ENCODE assay signal across 10 mouse cellular contexts in the genomic region with DNA sequence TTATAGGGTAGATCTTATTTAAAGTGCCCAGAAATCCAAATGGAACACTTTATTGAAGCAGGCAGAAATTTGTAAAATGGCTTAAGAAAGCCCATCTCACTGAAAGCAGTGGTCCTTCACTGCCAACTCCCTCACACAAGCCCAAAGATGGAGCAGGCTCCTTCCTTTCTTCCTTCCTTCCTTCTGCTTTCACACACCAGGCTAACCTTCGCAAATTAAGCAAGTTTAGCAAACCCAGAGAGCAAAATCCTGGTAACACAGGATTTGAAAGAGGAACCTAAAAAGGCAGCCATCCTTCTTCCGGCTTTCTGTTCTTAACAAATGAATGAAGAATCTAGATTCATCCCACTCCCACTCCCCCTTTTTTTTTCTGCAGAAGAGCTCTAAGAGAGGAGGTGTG.
DNase-seq lines count a peak whose midpoint lies in the region; ATAC-seq and TF ChIP-seq lines count a peak whose summit lies in the region.
"Had no signal": no experiment of that assay in that cellular context is flagged by ENCODE, and none has a peak within 500 bp of the region (broad histone marks: within the 10 kb centered on the region; RNA-seq: fewer than 3 reads in every experiment).

No protein-coding gene starts in this region.

- peaks cover 34% of the 10 kb centered on the region for H3K27me3 ChIP-seq in forebrain, embryonic 12.5 days
- H3K27me3 ChIP-seq in forebrain, embryonic 11.5 days (ENCODE audit: control insufficient read depth, insufficient read depth, low read length) = peaks cover 20% of the 10 kb centered on the region
- H3K27me3 ChIP-seq in liver, adult 2 months (ENCODE audit: control insufficient read depth, insufficient read depth, low read length) = peaks cover 13% of the 10 kb centered on the region; the same call in 1 of the 2 replicates
- H3K27me3 ChIP-seq in limb, embryonic 13.5 days = peaks cover 23% of the 10 kb centered on the region

- H3K9me3 ChIP-seq in forebrain, embryonic 12.5 days = no peaks in the 10 kb centered on the region
- no peaks in the 10 kb centered on the region for H3K9me3 ChIP-seq in forebrain, embryonic 11.5 days (ENCODE audit: control insufficient read depth, low read length)
- no peaks in the 10 kb centered on the region for H3K9me3 ChIP-seq in limb, embryonic 13.5 days

- peak overlapping the region; percentile 92 for H3K4me2 ChIP-seq in forebrain, embryonic 12.5 days
- H3K4me2 ChIP-seq in forebrain, embryonic 11.5 days (ENCODE audit: low read depth, low read length, severe bottlenecking) = no peak overlapping the region
- peak overlapping the region; percentile 85 for H3K4me2 ChIP-seq in limb, embryonic 13.5 days (replicated peaks)

- no peak for TF ChIP-seq POLR2A in liver, adult 2 months (IDR thresholded peaks at IDR 0.05; ENCODE audit: extremely low read depth, insufficient read depth, low read length)
- no peak for TF ChIP-seq POLR2A in olfactory bulb, adult 2 months (IDR thresholded peaks at IDR 0.05; ENCODE audit: insufficient read depth, low read depth, low read length)

- no peak overlapping the region for H3K27ac ChIP-seq in forebrain, embryonic 12.5 days
- no peak overlapping the region for H3K27ac ChIP-seq in forebrain, embryonic 11.5 days (ENCODE audit: low read depth, low read length)
- no peak overlapping the region for H3K27ac ChIP-seq in liver, adult 2 months (replicated peaks; ENCODE audit: insufficient read depth, low read depth, low read length)
- H3K27ac ChIP-seq in limb, embryonic 13.5 days = no peak overlapping the region
- peak overlapping the region; percentile 94 for H3K27ac ChIP-seq in olfactory bulb, adult 2 months (ENCODE audit: insufficient read depth, low read depth, low read length)

- H3K36me3 ChIP-seq in forebrain, embryonic 12.5 days (replicated peaks) = no peaks in the 10 kb centered on the region
- no peaks in the 10 kb centered on the region for H3K36me3 ChIP-seq in forebrain, embryonic 11.5 days (ENCODE audit: control insufficient read depth, insufficient read depth, low read length)
- H3K36me3 ChIP-seq in liver, adult 2 months (ENCODE audit: control insufficient read depth, insufficient read depth, low read length) = no peaks in the 10 kb centered on the region
- H3K36me3 ChIP-seq in limb, embryonic 13.5 days = no peaks in the 10 kb centered on the region; the same call in 1 of the 2 replicates

- H3K79me2 ChIP-seq in liver, adult 2 months (ENCODE audit: control insufficient read depth, insufficient read depth, low read length) = no peaks in the 10 kb centered on the region

- no peak overlapping the region for H3K4me3 ChIP-seq in forebrain, embryonic 12.5 days (replicated peaks)
- H3K4me3 ChIP-seq in forebrain, embryonic 11.5 days (ENCODE audit: low read depth, low read length) = no peak overlapping the region
- no peak overlapping the region for H3K4me3 ChIP-seq in liver, adult 2 months (ENCODE audit: insufficient read depth, low read depth, low read length)
- peak overlapping the region; percentile 77 for H3K4me3 ChIP-seq in limb, embryonic 13.5 days
- peak overlapping the region; percentile 97 for H3K4me3 ChIP-seq in olfactory bulb, adult 2 months (ENCODE audit: insufficient read depth, low read depth, low read length)
- H3K4me3 ChIP-seq: erythroblast, embryonic 14.5 days had no signal

- H3K4me1 ChIP-seq in forebrain, embryonic 12.5 days = peaks cover 11% of the 10 kb centered on the region
- no peaks in the 10 kb centered on the region for H3K4me1 ChIP-seq in forebrain, embryonic 11.5 days (replicated peaks; ENCODE audit: control insufficient read depth, insufficient read depth, low read length)
- H3K4me1 ChIP-seq in liver, adult 2 months (ENCODE audit: control insufficient read depth, insufficient read depth, low read length) = no peaks in the 10 kb centered on the region
- H3K4me1 ChIP-seq in limb, embryonic 13.5 days = peaks cover 34% of the 10 kb centered on the region
- H3K4me1 ChIP-seq in olfactory bulb, adult 2 months (ENCODE audit: control insufficient read depth, insufficient read depth, low read length) = no peaks in the 10 kb centered on the region

- TF ChIP-seq CTCF in liver, adult 2 months (IDR thresholded peaks at IDR 0.05; ENCODE audit: low read depth, low read length) = no peak
- TF ChIP-seq CTCF in olfactory bulb, adult 2 months (IDR thresholded peaks at IDR 0.05; ENCODE audit: insufficient read depth, low read depth, low read length) = no peak

- no peak for DNase-seq in forebrain, embryonic 11.5 days (ENCODE audit: low spot score)
- DNase-seq in liver, adult 2 months (ENCODE audit: extremely low read depth, low read depth, low spot score) = peak; percentile 31
- no peak for DNase-seq in liver
- no peak for DNase-seq in spleen, adult 12 weeks (ENCODE audit: low spot score)
- no peak for DNase-seq in kidney, postnatal 10 days
- DNase-seq: kidney, adult 11 months had no signal

- ATAC-seq in forebrain, embryonic 12.5 days (ENCODE audit: low FRiP score) = no peak
- no peak for ATAC-seq in forebrain, embryonic 11.5 days (replicated peaks; ENCODE audit: low FRiP score)
- ATAC-seq in limb, embryonic 13.5 days (ENCODE audit: low FRiP score, low read depth) = no peak

- peak overlapping the region; percentile 25; the same call in 1 of the 2 replicates for H3K9ac ChIP-seq in forebrain, embryonic 12.5 days
- no peak overlapping the region for H3K9ac ChIP-seq in forebrain, embryonic 11.5 days (ENCODE audit: low read length)
- H3K9ac ChIP-seq in liver, adult 2 months (ENCODE audit: low read depth, low read length) = no peak overlapping the region
- H3K9ac ChIP-seq in limb, embryonic 13.5 days = no peak overlapping the region

- 66% methylated on average over 2 of the region's 2 CpGs for WGBS in forebrain, embryonic 12.5 days
- WGBS in forebrain, embryonic 11.5 days = 50% methylated on average over 2 of the region's 2 CpGs
- WGBS in liver, adult 2 months = 57% methylated on average over 2 of the region's 2 CpGs
- 69% methylated on average over 2 of the region's 2 CpGs for WGBS in limb, embryonic 13.5 days
- WGBS in olfactory bulb, adult 2 months = 32% methylated on average over 2 of the region's 2 CpGs

Comparison
In these comparisons a context has a peak if more than half of its experiments do, and no peak if none do; other contexts are left out.
1. H3K4me3 ChIP-seq: peak in limb, embryonic 13.5 days (single experiment) and olfactory bulb, adult 2 months (single experiment); none in forebrain, embryonic 12.5 days (single experiment), forebrain, embryonic 11.5 days (single experiment) and liver, adult 2 months (single experiment).